Mouse (Mus musculus) frontal cortex, postnatal 36 days (tissue): ENCODE data around the gene Gipc2.
"Not testable (repeated sequence)": the region's sequence is repeated elsewhere in the genome, so short reads cannot be mapped to it uniquely, and the experiment has no call there.

Source experiments
- DNase-seq, 2 experiments: peaks; one replicate each; pipeline ENCODE4 v3.0.0; 2022; ENCODE audit warnings: low spot score in 2 of 2

Gipc2 gene

GRCm38 (mm10) chr3:152166099-152166423 lies at the start of gene Gipc2:
Gene Gipc2 (minus strand): TSS chr3:152166230.
- no peak for DNase-seq

- no peak for DNase-seq
These were observed 47.4 kb upstream of the Gipc2 start for GRCm38 (mm10) chr3:152213416-152213815.

GRCm38 (mm10) chr3:152211731-152212279 lies 45.8 kb upstream of the Gipc2 start:
- DNase-seq, result peak in 1 of 2 experiments; percentile 20

- DNase-seq, result peak; percentile 61 to 67
These were observed 44.8 kb upstream of the Gipc2 start for GRCm38 (mm10) chr3:152210728-152211391.

- peak; percentile 100 for DNase-seq
These were observed 44.1 kb upstream of the Gipc2 start, which contains the start of the genes Dnajb4 and Fubp1 for GRCm38 (mm10) chr3:152209967-152210634. Gene Dnajb4 (minus strand): TSS chr3:152210302. Gene Fubp1 (plus strand): TSS chr3:152210422.

GRCm38 (mm10) chr3:152209177-152209966 lies 43.3 kb upstream of the Gipc2 start:
- DNase-seq, result peak in 1 of 2 experiments; percentile 19

- DNase-seq, result no peak
These were observed 42.3 kb upstream of the Gipc2 start for GRCm38 (mm10) chr3:152208096-152208885.

- DNase-seq, result no peak
These were observed 41.1 kb upstream of the Gipc2 start for GRCm38 (mm10) chr3:152207156-152207555.

- no peak for DNase-seq
These were observed 38.5 kb upstream of the Gipc2 start for GRCm38 (mm10) chr3:152204577-152204976.

GRCm38 (mm10) chr3:152203996-152204395 lies 38.0 kb upstream of the Gipc2 start:
- DNase-seq, result no peak

- DNase-seq, result no peak
These were observed 37.4 kb upstream of the Gipc2 start for GRCm38 (mm10) chr3:152203411-152203810.

- DNase-seq, result no peak
These were observed 36.9 kb upstream of the Gipc2 start for GRCm38 (mm10) chr3:152202942-152203341.

GRCm38 (mm10) chr3:152201651-152202050 lies 35.6 kb upstream of the Gipc2 start:
- no peak for DNase-seq

GRCm38 (mm10) chr3:152201181-152201580 lies 35.2 kb upstream of the Gipc2 start:
- DNase-seq, result no peak

GRCm38 (mm10) chr3:152199125-152199524 lies 33.1 kb upstream of the Gipc2 start:
- DNase-seq, result no peak

- not testable (repeated sequence) for DNase-seq
These were observed 31.2 kb upstream of the Gipc2 start for GRCm38 (mm10) chr3:152197246-152197645.

GRCm38 (mm10) chr3:152193635-152194097 lies 27.6 kb upstream of the Gipc2 start:
- peak; percentile 90 to 93 for DNase-seq

GRCm38 (mm10) chr3:152193177-152193576 lies 27.1 kb upstream of the Gipc2 start:
- DNase-seq, result no peak

- DNase-seq, result no peak
These were observed 26.4 kb upstream of the Gipc2 start for GRCm38 (mm10) chr3:152192238-152192931.

- DNase-seq, result no peak
These were observed 25.8 kb upstream of the Gipc2 start for GRCm38 (mm10) chr3:152191791-152192237.
